Mouse (Mus musculus) ES-Bruce4 (cell line): Measurements from ENCODE around the gene Ltn1.

Experiments used
- CTCF ChIP-seq: IDR thresholded peaks from one replicate; pipeline ENCODE4 v1.8.1; 2011; ENCODE audit warnings: low read depth, low read length
- EP300 ChIP-seq: IDR thresholded peaks from 2 replicates; pipeline ENCODE4 v1.6.1; 2011; ENCODE audit warnings: low read depth, low read length; ENCODE audit not compliant: insufficient read depth

DNA sequence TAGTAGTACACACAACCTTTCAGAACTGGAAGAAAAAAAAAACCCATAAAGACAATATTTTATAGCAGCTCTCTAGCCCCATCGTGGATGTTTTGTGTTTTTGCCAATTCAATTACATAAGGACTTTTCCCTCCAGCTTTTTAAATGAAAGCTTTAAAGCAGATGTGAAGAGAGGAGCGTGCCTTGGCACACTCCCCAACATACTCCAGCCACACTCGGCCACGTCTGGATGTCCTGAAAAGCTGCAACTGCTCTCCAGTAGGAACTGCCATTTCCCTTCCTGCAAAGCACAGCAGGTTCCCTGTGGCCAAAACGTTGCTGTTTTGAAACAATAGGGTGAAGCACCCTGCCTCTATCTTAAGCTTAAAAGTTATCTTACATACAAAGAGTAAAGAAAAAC lies 9.9 kb upstream of the Ltn1 start:
- TF ChIP-seq CTCF (no peak), EP300 (no peak)
